Mouse (Mus musculus) subcutaneous adipose tissue, adult 2 months (tissue): ENCODE results near the gene Olfr247. TPM values are rescaled to one million over a fixed set of nuclear protein-coding genes. Genes with fewer than 3 reads are reported as not detected.

Source experiments
- polyA plus RNA-seq: library from polyadenylated mRNA; depleted of rRNA; stranded (reverse); fragments of >200 nt; gene quantifications from 2 replicates; pipeline ENCODE4 v1.2.3, GENCODE M21; 2012; ENCODE audit warnings: low replicate concordance; rRNA removed

Gene Olfr247
- not detected in 2 replicates for polyA plus RNA-seq

GRCm38 (mm10) chr10:129976040-129976439, at the start of gene Olfr247:
Olfr247 (minus strand) TSS chr10:129976140.

GRCm38 (mm10) chr10:130012321-130012720, 36.4 kb upstream of the Olfr247 start, which contains the start of gene Olfr820:
Olfr820 (plus strand) TSS chr10:130012621.

GRCm38 (mm10) chr10:129984962-129985361, 9.0 kb upstream of the Olfr247 start, which contains the start of gene Gm10310:
Gm10310 (minus strand) TSS chr10:129985062.

GRCm38 (mm10) chr10:129967166-129967565, 8.8 kb downstream of the Olfr247 start, which contains the start of gene Olfr819:
Olfr819 (minus strand) TSS chr10:129967266.

GRCm38 (mm10) chr10:129949000-129949399, 26.9 kb downstream of the Olfr247 start, which contains the start of gene Olfr818:
Olfr818 (minus strand) TSS chr10:129949100.

Other genes starting within 250 kb of the Olfr247 start
- gene Olfr805, start 246.8 kb downstream of the Olfr247 start, polyA plus RNA-seq = not detected in 2 replicates
- gene Olfr806, start 234.2 kb downstream of the Olfr247 start, polyA plus RNA-seq = not detected in 2 replicates
- not detected in 2 replicates for gene Olfr807, start 218.3 kb downstream of the Olfr247 start, polyA plus RNA-seq
- not detected in 2 replicates for gene Olfr808, start 210.7 kb downstream of the Olfr247 start, polyA plus RNA-seq
- not detected in 2 replicates for gene Olfr809, start 201.5 kb downstream of the Olfr247 start, polyA plus RNA-seq
- not detected in 2 replicates for gene Olfr810, start 181.2 kb downstream of the Olfr247 start, polyA plus RNA-seq
- gene Olfr811, start 171.7 kb downstream of the Olfr247 start, polyA plus RNA-seq = not detected in 2 replicates
- gene Olfr812, start 130.0 kb downstream of the Olfr247 start, polyA plus RNA-seq = not detected in 2 replicates
- gene Olfr813, start 120.8 kb downstream of the Olfr247 start, polyA plus RNA-seq = not detected in 2 replicates
- gene Olfr814, start 96.3 kb downstream of the Olfr247 start, polyA plus RNA-seq = not detected in 2 replicates
- not detected in 2 replicates for gene Olfr815, start 70.3 kb downstream of the Olfr247 start, polyA plus RNA-seq
- not detected in 2 replicates for gene Olfr816, start 60.5 kb downstream of the Olfr247 start, polyA plus RNA-seq
- gene Olfr818, start 27.0 kb downstream of the Olfr247 start, polyA plus RNA-seq = not detected in 2 replicates
- not detected in 2 replicates for gene Olfr819, start 8.9 kb downstream of the Olfr247 start, polyA plus RNA-seq
- not detected in 2 replicates for gene Gm10310, start 8.9 kb upstream of the Olfr247 start, polyA plus RNA-seq
- not detected in 2 replicates for gene Olfr820, start 36.5 kb upstream of the Olfr247 start, polyA plus RNA-seq
- gene Olfr821, start 54.2 kb upstream of the Olfr247 start, polyA plus RNA-seq = not detected in 2 replicates
- not detected in 2 replicates for gene Olfr822, start 95.1 kb upstream of the Olfr247 start, polyA plus RNA-seq
- not detected in 2 replicates for gene Olfr823, start 139.2 kb upstream of the Olfr247 start, polyA plus RNA-seq
- gene Olfr824, start 153.9 kb upstream of the Olfr247 start, polyA plus RNA-seq = not detected in 2 replicates
- gene Olfr825, start 190.6 kb upstream of the Olfr247 start, polyA plus RNA-seq = not detected in 2 replicates
- gene Olfr826, start 208.0 kb upstream of the Olfr247 start, polyA plus RNA-seq = not detected in 2 replicates
- not detected in 2 replicates for gene Olfr827, start 238.3 kb upstream of the Olfr247 start, polyA plus RNA-seq